Mouse (Mus musculus) testis, adult 2 months (tissue): ENCODE measurements at regions not wholly inside any gene's neighbourhood (a gene's known extent, or its start where the extent isn't known, plus 50 kb on each side); places are given as distances from the start of the nearest gene placed in this dataset.

Experiments used
- CTCF ChIP-seq: fragments of 200-500 bp; IDR thresholded peaks from 2 replicates; pipeline ENCODE4 v1.5.1; 2012; ENCODE audit warnings: low read depth, mild to moderate bottlenecking, inconsistent platforms, low read length, moderate library complexity; ENCODE audit not compliant: control insufficient read depth, insufficient read depth, insufficient replicate concordance
- POLR2A ChIP-seq: fragments of 200-500 bp; IDR thresholded peaks from 2 replicates; pipeline ENCODE4 v1.6.1; 2012; ENCODE audit warnings: low read depth, mild to moderate bottlenecking, inconsistent platforms, low read length, moderate library complexity; ENCODE audit not compliant: control insufficient read depth

GRCm38 (mm10) chr7:72900816-72901215 is 474.5 kb upstream of the Rgma start:
- TF ChIP-seq CTCF (no peak), POLR2A (no peak)
